Mouse (Mus musculus) MEL (cell line): ENCODE data around the gene Ppp1r14b.

Experiments used
- CTCF ChIP-seq, 3 experiments: IDR thresholded peaks in 2 of 3; conservative IDR thresholded peaks in 1 of 3; 2 replicates each; pipeline ENCODE4 v1.5.1; 2011 to 2012; ENCODE audit warnings: low read length in 3 of 3, low read depth in 2 of 3, mild to moderate bottlenecking in 2 of 3, improper control_type of control experiment in 1 of 3, inconsistent platforms in 1 of 3, mixed read lengths in 1 of 3, moderate library complexity in 1 of 3; ENCODE audit not compliant: control insufficient read depth in 1 of 3, insufficient read depth in 1 of 3, poor library complexity in 1 of 3, severe bottlenecking in 1 of 3
- EP300 ChIP-seq, 2 experiments: IDR thresholded peaks; 2 replicates each; pipeline ENCODE4 v1.6.1; 2011; ENCODE audit warnings: improper control_type of control experiment in 2 of 2, low read length in 2 of 2, low read depth in 1 of 2, mild to moderate bottlenecking in 1 of 2
- ETS1 ChIP-seq: IDR thresholded peaks from 2 replicates; pipeline ENCODE4 v1.6.1; 2012; ENCODE audit warnings: low read depth, mild to moderate bottlenecking, inconsistent platforms, low read length, improper control_type of control experiment, moderate library complexity
- POLR2A ChIP-seq, 2 experiments: IDR thresholded peaks; 2 replicates each; pipeline ENCODE4 v1.6.1; 2011 to 2012; ENCODE audit warnings: low read length in 2 of 2, mild to moderate bottlenecking in 2 of 2, control low read depth in 1 of 2, improper control_type of control experiment in 1 of 2, low read depth in 1 of 2, moderate library complexity in 1 of 2; ENCODE audit not compliant: control insufficient read depth in 1 of 2, insufficient read depth in 1 of 2, poor library complexity in 1 of 2
- SMC3 ChIP-seq: IDR thresholded peaks from 2 replicates; pipeline ENCODE4 v1.6.1; 2011; ENCODE audit warnings: low read depth, low read length, improper control_type of control experiment

DNA sequence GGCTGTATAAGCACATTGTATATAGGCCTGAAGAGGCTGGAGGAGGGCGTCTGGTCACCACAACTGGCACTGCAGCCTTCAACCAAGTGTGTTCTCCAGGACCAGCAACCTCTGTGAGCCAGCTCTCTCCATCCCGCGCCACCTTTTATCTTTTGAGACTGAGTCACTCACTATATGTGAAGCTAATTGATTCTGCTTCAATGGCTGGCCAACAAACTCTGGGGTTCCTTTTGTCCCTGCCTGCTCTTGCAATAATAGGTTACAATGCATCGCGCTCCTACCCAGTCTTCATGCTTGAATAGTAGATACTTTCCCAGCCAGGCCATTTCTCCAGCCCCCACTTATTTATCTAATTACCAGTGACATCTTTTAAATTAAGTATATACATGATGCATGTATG, 8.9 kb downstream of the Ppp1r14b start:
- no peak for TF ChIP-seq SMC3
- no peak for TF ChIP-seq CTCF (IDR thresholded peaks at IDR 0.05 in 2 of 3, conservative IDR thresholded peaks at IDR 0.05 in 1 of 3; ENCODE audit: control insufficient read depth in 1 of 3, insufficient read depth in 1 of 3, low read depth in 2 of 3, low read length in 3 of 3, poor library complexity in 1 of 3, severe bottlenecking in 1 of 3)
- no peak for TF ChIP-seq EP300 (IDR thresholded peaks at IDR 0.05; ENCODE audit: low read depth in 1 of 2, low read length in 2 of 2)
- no peak for TF ChIP-seq ETS1
- no peak for TF ChIP-seq POLR2A (IDR thresholded peaks at IDR 0.05; ENCODE audit: control insufficient read depth in 1 of 2, insufficient read depth in 1 of 2, low read depth in 1 of 2, low read length in 2 of 2, poor library complexity in 1 of 2)
